Mouse (Mus musculus): ENCODE results near the gene Slc16a8.
A peak's percentile ranks its signal among the peaks of the same experiment; 100 is the strongest.

Gene Slc16a8

GRCm38 (mm10) chr15:79212750-79213446 is 41.7 kb downstream of the Slc16a8 start:
- DNase-seq: no peak

- DNase-seq: no peak
These were observed 44.2 kb downstream of the Slc16a8 start for GRCm38 (mm10) chr15:79210357-79210756.

- DNase-seq: peak; percentile 63
These were observed 45.7 kb downstream of the Slc16a8 start for GRCm38 (mm10) chr15:79208758-79209439.

- no peak for DNase-seq
These were observed 46.4 kb downstream of the Slc16a8 start for GRCm38 (mm10) chr15:79208211-79208610.

GRCm38 (mm10) chr15:79202575-79202974 is 52.0 kb downstream of the Slc16a8 start:
- no peak for DNase-seq

GRCm38 (mm10) chr15:79201491-79202150 is 52.9 kb downstream of the Slc16a8 start:
- no peak for DNase-seq
